Mouse (Mus musculus) lung, embryonic 14.5 days (tissue): ENCODE measurements at regions not wholly inside any gene's neighbourhood (a gene's known extent, or its start where the extent isn't known, plus 50 kb on each side); places are given as distances from the start of the nearest gene placed in this dataset.

Experiments
- ATAC-seq: fragments of 200-750 bp; cut with Nextera tagmentation; 2 replicates; pipeline ENCODE4 v1.8.0; 2017; ENCODE audit warnings: mild to moderate bottlenecking, moderate TSS enrichment, moderate library complexity; ENCODE audit not compliant: insufficient read depth
- DNase-seq: peaks from one replicate; pipeline ENCODE4 v3.0.0-alpha.2; 2015
- H3K27ac ChIP-seq: fragments of 300-500 bp; sonication (generic); 2 replicates; pipeline ENCODE4 v1.5.1; 2014; ENCODE audit warnings: low read depth, mild to moderate bottlenecking, moderate library complexity
- H3K27me3 ChIP-seq: fragments of 300-500 bp; sonication (generic); 2 replicates; pipeline ENCODE4 v1.6.1; 2014; ENCODE audit warnings: low read length, control low read depth; ENCODE audit not compliant: insufficient read depth
- H3K36me3 ChIP-seq: fragments of 300-500 bp; sonication (generic); 2 replicates; pipeline ENCODE4 v1.6.1; 2014; ENCODE audit warnings: control low read depth; ENCODE audit not compliant: insufficient read depth
- H3K4me1 ChIP-seq: fragments of 300-500 bp; sonication (generic); 2 replicates; pipeline ENCODE4 v1.6.1; 2014; ENCODE audit warnings: antibody characterized with exemption, control low read depth; ENCODE audit not compliant: insufficient read depth
- H3K4me2 ChIP-seq: fragments of 300-500 bp; sonication (generic); 2 replicates; pipeline ENCODE4 v1.6.1; 2014; ENCODE audit warnings: mild to moderate bottlenecking
- H3K4me3 ChIP-seq: fragments of 300-500 bp; sonication (generic); 2 replicates; pipeline ENCODE4 v1.5.1; 2014; ENCODE audit warnings: low read depth, low read length
- H3K9ac ChIP-seq: fragments of 300-500 bp; sonication (generic); 2 replicates; pipeline ENCODE4 v1.6.1; 2014
- H3K9me3 ChIP-seq: fragments of 300-500 bp; sonication (generic); 2 replicates; pipeline ENCODE4 v1.6.1; 2016; ENCODE audit warnings: low read depth, low read length, control low read depth
- CTCF ChIP-seq: IDR thresholded peaks from 2 replicates; pipeline ENCODE4 v1.5.1; 2016; ENCODE audit warnings: antibody characterized with exemption, low read depth
- WGBS: fragments of 180-500 bp; shearing (Covaris S2); extraction: QIAGEN DNeasy Blood & Tissue Kit; methylation state at CpG from one replicate; pipeline ENCODE4 v1.1.7; 2014; 5-methylcytosine and 5-hydroxymethylcytosine counted together

DNA sequence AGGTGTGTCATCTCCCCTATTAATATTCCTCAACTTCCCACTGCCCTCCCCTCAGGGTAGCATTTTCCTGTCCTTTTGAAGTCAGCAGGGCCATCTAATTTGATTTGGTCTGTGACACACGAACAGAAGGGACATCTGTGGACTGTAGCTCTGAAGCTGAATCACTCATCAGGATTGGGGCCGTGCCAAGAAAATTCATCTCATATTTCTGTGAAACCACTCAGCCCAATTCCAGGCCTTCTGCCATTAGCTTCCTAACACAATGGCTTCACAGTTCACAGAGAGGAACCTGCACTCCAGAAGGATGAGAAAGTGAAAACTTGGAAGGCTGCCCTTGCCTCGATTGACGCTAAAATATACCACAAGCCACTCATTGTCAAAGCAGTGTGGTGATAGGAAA, 86.1 kb downstream of the Abhd5 start:
- H3K9me3 ChIP-seq = no peaks in the 10 kb centered on the region
- DNase-seq (peak; percentile 50), ATAC-seq (no peak)
- no peak overlapping the region for H3K9ac ChIP-seq
- no peak overlapping the region for H3K4me3 ChIP-seq
- no peaks in the 10 kb centered on the region for H3K4me1 ChIP-seq
- H3K4me2 ChIP-seq = no peak overlapping the region
- TF ChIP-seq CTCF = no peak
- no peaks in the 10 kb centered on the region for H3K27me3 ChIP-seq
- H3K27ac ChIP-seq = no peak overlapping the region
- H3K36me3 ChIP-seq = no peaks in the 10 kb centered on the region
- 57% methylated on average over 4 of the region's 4 CpGs for WGBS

DNA sequence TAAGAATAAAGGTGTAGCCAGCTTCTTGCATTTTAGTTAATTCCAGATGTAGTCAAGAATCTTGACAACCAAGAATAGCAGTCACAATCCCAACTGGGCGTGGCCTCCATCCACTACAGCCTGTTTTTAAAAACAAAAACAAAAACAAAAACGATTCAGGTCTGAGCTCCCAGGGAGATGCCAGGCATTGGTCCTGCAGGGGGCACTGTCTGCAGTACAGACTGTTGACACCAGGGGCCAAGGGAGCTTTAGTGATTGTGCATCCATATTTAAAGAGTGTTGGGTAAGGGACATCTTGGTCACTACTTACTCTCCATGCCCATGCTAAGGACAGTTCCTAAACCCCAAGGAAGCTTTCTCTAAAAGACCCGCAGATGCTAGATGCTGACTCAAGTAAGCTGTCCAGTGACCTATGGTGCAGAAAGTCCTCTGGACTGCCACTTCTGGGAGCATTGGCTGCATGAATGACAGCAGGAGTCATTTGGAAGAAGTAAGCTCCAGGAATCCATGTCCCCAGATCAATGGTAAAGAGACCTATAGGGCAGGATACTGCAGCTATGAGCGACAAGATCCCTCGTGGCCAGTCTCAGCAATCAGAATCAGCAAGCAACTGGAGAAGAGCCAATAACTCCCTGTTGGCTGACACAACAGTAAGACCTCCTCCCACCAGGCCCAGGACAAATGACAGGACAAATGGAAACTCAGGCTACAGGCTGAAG, 95.1 kb downstream of the Abhd5 start:
- 57% methylated on average over 5 of the region's 5 CpGs for WGBS
- ATAC-seq (no peak), DNase-seq (peak; percentile 21)
- H3K9ac ChIP-seq = no peak overlapping the region
- H3K27ac ChIP-seq = no peak overlapping the region
- H3K4me2 ChIP-seq = no peak overlapping the region
- no peaks in the 10 kb centered on the region for H3K9me3 ChIP-seq
- no peaks in the 10 kb centered on the region for H3K36me3 ChIP-seq
- H3K27me3 ChIP-seq = no peaks in the 10 kb centered on the region
- H3K4me3 ChIP-seq = no peak overlapping the region
- H3K4me1 ChIP-seq = no peaks in the 10 kb centered on the region
- peak; percentile 37 for TF ChIP-seq CTCF

- Histone ChIP-seq H3K4me2 (no peak overlapping the region), H3K4me3 (no peak overlapping the region), H3K36me3 (no peaks in the 10 kb centered on the region), H3K9ac (no peak overlapping the region), H3K27me3 (no peaks in the 10 kb centered on the region), H3K9me3 (no peaks in the 10 kb centered on the region), H3K4me1 (no peaks in the 10 kb centered on the region), H3K27ac (no peak overlapping the region)
- no peak for ATAC-seq
- DNase-seq = no peak
- no peak for TF ChIP-seq CTCF
- 81% methylated on average over 7 of the region's 7 CpGs for WGBS
Measured at GRCm38 (mm10) chr9:122447568-122447967, 96.2 kb downstream of the Abhd5 start.

DNA sequence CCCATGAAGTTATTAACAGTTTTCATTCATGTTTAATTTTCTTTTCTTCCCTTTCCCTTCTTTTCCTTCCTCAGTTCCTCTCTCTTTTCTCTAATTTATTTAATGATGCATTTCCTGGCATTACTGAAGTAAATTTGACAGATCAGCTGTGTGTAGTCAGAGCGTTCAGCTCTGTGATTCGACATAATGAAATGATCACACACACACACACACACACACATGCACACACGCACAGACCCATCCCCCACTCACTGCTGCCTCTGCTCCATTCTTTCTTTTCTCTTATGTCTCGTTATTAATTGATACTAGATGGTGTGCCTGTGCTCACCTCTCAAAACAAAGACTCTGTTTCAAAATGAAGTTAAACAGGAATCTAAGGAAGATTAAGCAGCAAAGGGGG, 96.9 kb downstream of the Abhd5 start:
- no peaks in the 10 kb centered on the region for H3K4me1 ChIP-seq
- H3K4me2 ChIP-seq = no peak overlapping the region
- no peak overlapping the region for H3K9ac ChIP-seq
- no peak for TF ChIP-seq CTCF
- DNase-seq (no peak), ATAC-seq (no peak)
- no peak overlapping the region for H3K4me3 ChIP-seq
- no peaks in the 10 kb centered on the region for H3K27me3 ChIP-seq
- H3K27ac ChIP-seq = no peak overlapping the region
- no peaks in the 10 kb centered on the region for H3K36me3 ChIP-seq
- WGBS = 46% methylated on average over 4 of the region's 4 CpGs
- H3K9me3 ChIP-seq = no peaks in the 10 kb centered on the region

DNA sequence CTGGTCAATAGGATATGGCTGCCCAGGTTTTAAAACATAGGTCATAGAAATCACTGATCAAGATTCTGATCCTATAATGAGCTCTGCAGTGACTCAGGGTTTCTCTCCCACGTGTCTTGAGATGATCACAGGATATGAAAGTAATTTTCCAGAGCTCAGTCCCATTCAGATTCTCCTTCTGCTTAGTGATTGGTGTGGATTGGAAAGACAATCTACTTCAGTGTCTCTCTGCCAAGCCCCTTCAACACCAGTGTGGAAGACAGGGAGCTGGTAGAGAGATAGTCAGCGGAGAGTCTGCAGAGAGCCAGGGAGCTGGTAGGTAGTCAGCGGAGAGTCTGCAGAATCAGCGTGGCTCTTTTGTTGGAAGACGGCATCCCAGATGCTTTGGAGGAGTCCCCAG, 99.1 kb downstream of the Abhd5 start:
- Histone ChIP-seq H3K4me1 (no peaks in the 10 kb centered on the region), H3K9me3 (no peaks in the 10 kb centered on the region), H3K27me3 (no peaks in the 10 kb centered on the region), H3K27ac (no peak overlapping the region), H3K4me2 (no peak overlapping the region), H3K4me3 (no peak overlapping the region), H3K9ac (no peak overlapping the region), H3K36me3 (no peaks in the 10 kb centered on the region)
- ATAC-seq (no peak), DNase-seq (no peak)
- 84% methylated on average over 5 of the region's 5 CpGs for WGBS
- TF ChIP-seq CTCF = no peak

GRCm38 (mm10) chr9:122455301-122455700, 103.9 kb downstream of the Abhd5 start:
- H3K4me1 ChIP-seq = no peaks in the 10 kb centered on the region
- TF ChIP-seq CTCF = no peak

DNA sequence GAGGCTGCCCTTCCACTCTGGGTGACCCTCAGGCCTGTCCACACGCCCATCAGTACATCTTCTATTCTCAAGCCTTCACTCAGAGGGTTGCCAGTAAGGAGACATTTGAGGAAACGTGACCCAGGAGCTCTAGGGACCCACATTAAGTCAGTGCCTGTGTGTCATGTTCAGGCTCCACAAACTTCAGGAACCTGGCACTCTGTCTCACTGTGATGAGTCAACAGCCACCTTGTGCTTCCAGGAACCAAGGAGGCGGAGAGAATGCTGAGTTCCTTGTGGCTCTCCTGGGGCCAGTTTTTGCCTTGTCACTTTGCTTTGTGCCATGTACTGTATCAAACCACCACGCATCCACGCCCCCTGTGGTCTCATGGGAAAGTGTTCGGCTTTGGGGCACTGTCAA, 104.4 kb downstream of the Abhd5 start:
- Histone ChIP-seq H3K9me3 (no peaks in the 10 kb centered on the region), H3K4me2 (no peak overlapping the region), H3K4me3 (no peak overlapping the region), H3K9ac (no peak overlapping the region), H3K27ac (no peak overlapping the region), H3K4me1 (no peaks in the 10 kb centered on the region), H3K36me3 (no peaks in the 10 kb centered on the region), H3K27me3 (no peaks in the 10 kb centered on the region)
- TF ChIP-seq CTCF = no peak
- DNase-seq = no peak
- WGBS = 69% methylated on average over 6 of the region's 6 CpGs
- ATAC-seq = no peak

More at GRCm38 (mm10) chr9:122455301-122455700, 103.9 kb downstream of the Abhd5 start:
- no peaks in the 10 kb centered on the region for H3K9me3 ChIP-seq
- H3K4me2 ChIP-seq = no peak overlapping the region
- no peak overlapping the region for H3K27ac ChIP-seq
- no peak overlapping the region for H3K9ac ChIP-seq
- 65% methylated on average over 8 of the region's 8 CpGs for WGBS
- ATAC-seq (no peak), DNase-seq (no peak)
- H3K4me3 ChIP-seq = no peak overlapping the region
- H3K27me3 ChIP-seq = no peaks in the 10 kb centered on the region
- no peaks in the 10 kb centered on the region for H3K36me3 ChIP-seq
